Mouse (Mus musculus): ENCODE measurements around the gene Atp23.

Gene Atp23

DNA sequence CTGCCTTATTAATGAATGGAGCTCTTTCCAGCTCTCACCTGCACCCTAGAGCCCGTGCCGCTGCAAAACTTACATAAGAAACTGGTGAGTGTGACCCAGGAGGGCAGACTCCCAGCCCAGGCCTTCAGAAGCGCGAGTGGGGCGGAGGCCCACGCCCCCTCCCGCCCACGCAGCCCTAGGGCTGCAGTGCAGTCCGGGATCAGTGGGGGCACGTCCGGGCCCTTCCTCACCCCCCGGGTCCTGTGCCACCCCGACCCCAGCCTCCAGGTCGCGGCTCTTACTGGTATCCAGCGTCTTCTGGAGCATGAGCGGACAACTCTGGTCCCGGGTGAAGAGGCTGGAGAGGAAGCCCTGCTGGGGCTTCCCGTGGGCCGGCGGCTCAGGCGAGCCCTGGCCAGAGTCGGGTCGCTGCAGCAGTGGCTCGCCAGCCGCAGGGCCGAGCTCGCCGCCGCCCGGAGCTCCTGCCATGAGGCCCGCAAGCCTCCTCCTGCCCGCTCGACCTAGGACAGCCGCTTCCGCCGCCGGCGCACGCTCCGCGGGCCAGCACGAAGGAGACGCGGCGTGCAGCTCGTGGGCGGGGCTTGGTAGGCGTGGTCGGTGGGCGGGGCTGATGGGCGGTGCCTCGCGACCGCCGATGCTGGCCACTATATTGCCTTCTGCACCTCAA, at the start of gene Atp23:
Gene Atp23, minus strand, starts transcription at position 535 of the 667 bp plus-strand sequence.
- DNase-seq (ENCODE audit: low read depth) = peak; percentile 88

DNA sequence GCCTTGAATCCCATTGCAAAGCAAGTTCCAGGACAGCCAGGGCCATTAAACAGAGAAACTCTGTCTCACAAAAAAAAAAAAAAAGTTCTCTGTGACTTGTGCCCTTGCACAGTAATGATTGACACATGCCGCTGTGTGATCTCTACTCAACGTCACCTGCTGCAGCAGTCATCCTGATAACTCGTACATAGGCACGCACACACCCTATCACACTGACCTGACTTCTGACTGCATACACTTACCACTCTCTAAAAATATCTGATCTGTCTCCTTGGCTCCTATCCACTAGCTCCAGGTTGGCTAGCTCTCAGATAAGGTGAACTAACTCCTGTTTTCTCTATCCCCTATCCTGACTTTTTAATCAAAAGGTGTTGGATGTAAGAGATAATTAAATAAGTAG, 49.4 kb upstream of the Atp23 start:
- no peak for DNase-seq (ENCODE audit: low read depth)

DNA sequence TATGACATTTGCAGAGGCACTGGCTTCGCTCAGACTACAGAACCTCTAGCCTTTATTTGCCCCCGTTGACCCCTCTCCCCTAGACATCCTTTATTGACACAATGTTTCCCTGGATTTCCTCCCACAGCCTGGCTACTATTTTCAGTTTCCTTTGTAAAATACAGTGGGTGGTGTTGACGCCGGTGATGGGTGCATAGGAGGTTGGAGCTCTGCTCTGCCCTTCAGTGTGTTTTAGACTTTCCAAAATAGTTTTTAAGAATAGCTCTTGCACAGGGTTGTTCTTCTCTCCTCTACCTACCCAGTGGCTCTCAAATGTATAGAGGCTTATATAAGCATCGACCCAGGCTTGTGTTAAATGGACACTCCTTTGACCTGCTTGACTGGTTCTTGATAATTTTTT, 48.7 kb upstream of the Atp23 start:
- no peak for DNase-seq (ENCODE audit: low read depth)

DNA sequence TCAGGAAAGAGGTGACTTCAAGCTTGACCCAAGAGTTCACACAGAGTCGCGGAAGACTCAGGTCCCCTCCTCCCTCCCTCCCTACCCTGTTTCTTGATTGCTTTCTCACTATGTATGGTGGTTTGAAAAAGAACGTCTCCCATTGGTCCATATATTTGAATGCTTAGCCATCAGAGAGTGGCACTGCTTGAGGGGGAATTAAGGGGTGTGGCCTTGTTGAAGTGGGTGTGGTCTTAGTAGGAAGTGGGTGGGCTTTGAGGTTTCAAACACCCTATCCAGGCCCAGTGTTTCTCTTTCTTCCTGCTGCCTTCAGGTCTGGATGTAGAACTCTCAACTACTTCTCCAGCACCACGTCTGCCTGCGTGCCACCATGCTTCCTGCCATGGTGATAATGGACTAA, 44.4 kb upstream of the Atp23 start:
- no peak for DNase-seq (ENCODE audit: low read depth)

DNA sequence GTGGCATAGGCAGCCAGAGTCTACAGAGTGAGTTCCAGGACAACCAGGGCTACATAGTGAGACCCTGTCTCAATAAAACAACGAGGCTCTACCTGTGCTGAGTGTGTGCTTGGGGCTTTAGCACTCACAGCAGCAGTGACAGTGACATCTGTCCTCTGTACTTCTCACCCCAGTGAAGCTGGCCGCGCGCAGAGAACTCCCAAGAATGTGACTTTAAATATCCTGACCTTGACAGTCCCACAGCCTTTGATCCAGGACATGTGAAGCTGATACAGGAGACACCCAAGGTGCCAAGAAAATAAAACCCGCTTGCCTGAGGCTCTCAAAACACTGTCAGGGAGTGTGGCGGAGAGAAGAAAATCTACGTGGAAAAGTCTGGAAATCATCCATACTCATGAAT, 39.8 kb upstream of the Atp23 start:
- no peak for DNase-seq (ENCODE audit: low read depth)

DNA sequence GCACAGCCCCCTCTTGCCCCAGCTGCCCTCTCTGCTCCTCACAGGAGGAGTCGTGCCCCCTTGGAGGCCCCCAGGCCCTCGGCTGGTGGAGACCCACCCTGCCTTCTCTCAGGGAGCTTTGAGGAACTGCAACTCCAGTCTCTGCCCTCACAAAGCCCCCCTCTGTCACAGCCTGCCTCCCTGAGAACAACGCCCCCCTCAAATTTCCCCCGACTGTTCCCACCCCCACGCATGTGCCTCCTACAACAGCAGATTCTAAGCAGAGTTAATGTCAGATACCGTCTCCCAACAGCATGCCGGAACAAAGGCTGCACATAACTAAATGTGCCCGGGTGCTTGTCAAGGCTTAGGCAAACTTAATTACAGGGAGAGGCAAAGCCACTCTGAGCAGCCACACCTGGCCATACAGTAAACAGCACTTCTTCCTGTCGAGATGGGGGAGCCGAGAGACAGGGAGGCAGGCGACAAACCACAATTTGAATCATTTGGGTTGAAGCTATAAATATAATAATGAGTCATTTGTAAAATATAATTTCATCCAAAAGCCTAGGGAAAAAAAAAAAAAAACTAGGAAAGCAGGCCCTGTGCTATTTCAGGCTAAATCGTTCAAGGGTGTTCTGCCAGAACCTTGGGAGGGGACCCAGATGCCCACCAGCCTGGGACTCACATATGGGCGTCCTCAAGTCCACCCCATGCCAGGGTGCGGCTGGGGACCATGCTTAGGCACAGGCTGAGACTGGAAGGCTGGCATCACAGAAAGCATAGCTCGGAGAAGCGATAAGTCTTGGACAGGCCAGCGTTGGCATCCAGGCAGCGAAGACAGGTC, 34.6 kb upstream of the Atp23 start:
- DNase-seq (ENCODE audit: low read depth) = peak; percentile 16

DNA sequence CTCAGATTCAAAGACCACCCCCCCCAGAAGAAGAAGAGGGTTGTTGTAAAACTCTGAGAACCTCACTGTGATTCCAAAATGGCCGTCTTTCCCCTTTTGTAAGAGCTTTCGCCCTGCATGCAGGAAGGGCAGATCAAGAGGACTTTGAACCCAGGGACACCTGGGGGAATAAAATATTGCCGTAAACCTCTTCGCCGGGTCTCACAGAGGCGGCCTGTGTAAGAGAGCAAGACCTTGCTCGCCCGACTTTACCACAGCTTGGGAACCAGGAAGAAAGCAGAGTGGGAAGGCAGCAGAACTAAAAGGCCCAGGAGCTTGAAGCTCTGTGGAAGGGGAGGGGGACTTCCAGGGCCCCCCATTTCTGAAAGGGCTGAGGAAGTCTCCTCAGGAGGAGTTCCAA, 34.0 kb upstream of the Atp23 start:
- DNase-seq (ENCODE audit: low read depth) = no peak

DNA sequence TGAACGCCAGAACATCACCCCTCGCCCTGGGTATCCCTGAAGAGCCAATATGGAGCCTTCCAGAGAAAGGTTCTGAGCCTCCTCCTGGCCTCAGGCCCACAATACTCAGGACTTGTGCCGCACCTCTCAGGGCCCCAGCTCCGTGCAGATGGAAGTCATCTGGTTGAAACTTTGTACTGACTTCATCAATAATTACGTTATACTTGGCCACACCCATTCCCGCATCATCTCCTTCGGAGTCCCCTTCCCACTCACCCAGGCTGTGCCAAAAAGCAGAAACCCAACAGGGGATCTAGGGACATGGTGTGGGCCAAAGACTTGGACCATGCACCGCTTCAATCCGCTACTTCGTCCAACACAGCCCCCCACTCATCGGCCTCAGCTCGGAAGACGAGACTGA, 33.4 kb upstream of the Atp23 start:
- DNase-seq (ENCODE audit: low read depth) = no peak

DNA sequence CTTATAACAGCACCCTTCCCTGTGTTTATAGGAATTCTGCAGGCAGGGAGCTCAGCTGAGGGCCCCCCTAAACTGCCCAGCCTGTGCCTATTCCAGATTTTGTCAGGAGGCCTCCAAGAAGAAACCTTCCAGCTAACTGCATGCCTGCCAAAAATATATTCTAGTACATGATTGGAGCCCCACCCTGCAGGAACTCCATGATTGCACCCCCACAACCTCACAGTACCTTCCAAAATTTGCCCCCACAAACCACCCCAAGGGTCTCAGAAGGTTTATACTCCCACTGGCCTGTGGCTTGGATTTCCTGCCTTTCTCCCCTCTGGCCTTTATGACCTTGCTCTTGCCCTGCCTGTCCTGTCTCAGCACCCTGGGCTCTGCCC, 30.6 kb upstream of the Atp23 start:
- DNase-seq (ENCODE audit: low read depth) = no peak

DNA sequence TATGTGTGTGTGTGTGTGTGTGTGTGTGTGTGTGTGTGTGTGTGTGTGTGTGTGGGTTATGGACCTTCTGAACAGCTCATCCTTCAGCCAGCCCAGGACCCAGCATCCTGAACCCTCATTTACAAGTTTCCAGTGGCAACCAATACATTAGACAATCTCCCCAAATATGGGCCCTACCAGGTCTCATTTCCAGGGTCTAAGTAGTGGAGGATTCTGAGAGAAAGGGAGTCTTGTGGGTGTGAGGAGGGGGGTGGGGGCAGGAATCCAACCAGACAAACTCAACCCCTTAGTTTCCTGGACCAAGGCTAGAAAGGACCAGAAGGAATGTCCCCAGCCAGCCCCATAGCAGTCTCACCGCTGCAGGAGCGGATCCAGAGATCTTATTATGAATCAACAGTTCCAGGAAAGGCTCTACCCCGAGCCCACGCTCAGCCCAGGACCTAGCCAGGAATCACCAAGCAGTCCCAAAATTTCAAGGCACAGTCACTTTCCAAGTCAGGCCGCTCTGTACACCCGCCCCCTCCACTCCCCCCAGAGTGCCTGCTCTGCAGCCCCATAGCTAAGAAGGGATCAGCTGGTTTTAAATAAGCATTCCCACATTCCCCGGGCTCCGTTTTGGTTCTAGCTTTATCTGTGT, 30.1 kb upstream of the Atp23 start:
- no peak for DNase-seq (ENCODE audit: low read depth)

DNA sequence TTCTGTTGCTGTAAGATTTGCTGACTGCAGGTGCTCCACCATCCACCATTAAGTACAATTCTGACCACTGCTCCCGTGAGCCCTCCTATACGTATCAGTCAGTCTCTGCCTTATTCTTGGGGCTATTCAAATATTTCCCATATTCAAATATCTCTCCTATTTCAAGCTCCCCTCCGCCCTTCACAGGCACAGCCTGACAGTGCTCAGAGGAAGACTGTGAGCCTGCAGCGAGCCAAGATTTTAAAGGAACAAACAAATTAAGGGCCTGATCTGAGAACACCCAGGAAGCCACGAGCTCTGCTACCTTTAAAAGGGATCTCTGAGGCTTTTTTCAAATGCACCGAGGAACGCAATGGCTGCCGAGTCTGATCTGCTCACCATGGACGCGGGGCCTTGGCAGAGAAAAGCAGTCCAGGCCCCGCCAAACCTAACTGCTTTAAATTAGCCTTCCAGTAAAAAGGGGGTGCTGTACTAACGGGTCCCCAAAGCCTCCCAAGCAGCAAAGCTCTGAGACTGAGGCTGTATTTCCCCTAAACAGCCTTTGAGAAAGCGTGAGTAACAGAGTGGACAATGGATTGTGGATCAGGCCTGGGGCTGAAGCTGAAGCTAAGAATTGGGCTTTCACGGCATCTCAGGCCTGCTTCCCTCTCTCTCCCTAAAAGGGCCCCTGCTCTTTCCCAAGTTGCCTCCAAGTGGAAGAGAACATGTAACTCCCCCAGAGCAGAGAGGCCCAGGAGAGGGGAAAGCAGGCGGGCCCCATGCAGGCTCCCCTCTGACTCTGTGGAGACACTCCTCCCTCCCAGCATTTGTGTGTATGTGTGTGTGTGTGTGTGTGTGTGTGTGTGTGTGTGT, 29.3 kb upstream of the Atp23 start:
- no peak for DNase-seq (ENCODE audit: low read depth)

DNA sequence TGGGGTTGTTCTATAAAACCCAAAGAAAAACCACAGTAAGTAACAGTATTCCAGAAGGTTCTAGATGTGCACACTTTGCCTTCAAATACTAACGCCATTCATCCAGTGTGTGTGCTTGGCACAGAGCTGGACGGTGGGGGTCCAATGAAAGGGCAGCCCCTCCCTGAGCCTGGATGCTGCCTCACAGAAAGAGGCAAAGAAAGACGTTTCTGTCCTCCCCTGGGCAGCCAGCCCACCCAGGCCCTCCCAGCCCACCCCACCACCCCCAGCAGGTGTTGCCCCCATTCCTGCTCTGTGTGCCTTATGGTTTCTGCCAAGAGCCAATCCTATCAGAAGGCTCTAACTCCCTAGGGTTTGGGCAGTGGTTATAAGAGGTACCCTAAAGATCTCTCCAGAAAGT, 28.4 kb upstream of the Atp23 start:
- DNase-seq (ENCODE audit: low read depth) = no peak

DNA sequence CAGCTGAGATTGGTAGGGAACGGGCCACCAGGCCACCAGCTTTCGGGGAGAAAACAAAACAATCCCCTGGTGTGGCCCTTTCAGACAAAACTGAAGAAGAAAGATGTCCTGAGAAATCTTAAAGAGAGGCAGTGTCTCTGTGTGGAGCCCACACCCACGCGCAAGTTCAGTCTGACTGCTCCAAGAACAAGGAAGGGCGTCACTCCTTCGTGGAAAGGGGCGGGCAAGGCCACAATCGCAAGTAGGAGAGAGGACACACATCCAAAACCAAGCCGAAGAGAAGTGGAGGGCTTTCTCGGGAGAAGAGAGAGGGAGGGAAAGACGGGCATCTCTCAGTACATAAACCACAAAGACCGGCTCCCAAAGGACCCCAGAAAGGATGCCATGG, 27.7 kb upstream of the Atp23 start:
- DNase-seq (ENCODE audit: low read depth) = no peak

DNA sequence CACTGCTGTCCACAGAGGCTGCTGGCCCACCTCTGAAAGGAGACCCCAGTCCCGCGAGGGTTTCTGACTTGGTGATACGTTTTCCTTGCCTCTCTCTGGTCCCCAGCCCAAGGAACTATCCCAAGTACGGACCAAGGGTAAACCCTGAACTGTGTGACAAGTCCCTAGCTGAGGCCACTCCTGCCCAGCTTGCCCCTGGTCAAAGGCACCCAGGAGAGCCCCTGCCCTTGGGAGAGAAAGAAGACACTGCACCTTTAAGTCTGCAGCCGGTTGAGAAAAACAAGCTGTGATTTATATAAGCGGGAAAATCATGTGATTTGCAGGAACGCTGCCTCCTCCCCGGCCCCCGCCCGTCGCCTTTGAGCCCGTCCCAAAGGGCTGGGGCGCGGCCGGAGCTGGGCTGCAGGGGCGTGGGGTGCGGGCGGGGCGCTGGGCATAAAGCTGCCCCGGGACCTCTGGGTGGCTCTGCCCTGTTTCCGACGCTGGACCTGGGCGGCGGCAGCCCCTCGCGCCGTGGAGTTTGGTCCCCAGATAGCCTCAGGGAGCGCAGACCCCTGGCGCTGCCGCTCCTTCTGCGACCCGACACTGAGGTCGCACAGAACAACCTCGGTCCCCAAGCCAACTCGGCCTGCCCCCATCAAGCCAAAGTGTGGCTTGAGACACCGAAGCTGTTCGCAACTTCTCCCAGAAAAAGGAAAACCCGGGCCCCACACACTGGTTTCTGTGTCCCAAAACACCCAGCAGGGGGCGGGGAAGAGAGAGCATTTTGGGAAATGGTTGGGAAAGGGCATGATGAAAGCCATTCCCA, 27.1 kb upstream of the Atp23 start:
- no peak for DNase-seq (ENCODE audit: low read depth)

DNA sequence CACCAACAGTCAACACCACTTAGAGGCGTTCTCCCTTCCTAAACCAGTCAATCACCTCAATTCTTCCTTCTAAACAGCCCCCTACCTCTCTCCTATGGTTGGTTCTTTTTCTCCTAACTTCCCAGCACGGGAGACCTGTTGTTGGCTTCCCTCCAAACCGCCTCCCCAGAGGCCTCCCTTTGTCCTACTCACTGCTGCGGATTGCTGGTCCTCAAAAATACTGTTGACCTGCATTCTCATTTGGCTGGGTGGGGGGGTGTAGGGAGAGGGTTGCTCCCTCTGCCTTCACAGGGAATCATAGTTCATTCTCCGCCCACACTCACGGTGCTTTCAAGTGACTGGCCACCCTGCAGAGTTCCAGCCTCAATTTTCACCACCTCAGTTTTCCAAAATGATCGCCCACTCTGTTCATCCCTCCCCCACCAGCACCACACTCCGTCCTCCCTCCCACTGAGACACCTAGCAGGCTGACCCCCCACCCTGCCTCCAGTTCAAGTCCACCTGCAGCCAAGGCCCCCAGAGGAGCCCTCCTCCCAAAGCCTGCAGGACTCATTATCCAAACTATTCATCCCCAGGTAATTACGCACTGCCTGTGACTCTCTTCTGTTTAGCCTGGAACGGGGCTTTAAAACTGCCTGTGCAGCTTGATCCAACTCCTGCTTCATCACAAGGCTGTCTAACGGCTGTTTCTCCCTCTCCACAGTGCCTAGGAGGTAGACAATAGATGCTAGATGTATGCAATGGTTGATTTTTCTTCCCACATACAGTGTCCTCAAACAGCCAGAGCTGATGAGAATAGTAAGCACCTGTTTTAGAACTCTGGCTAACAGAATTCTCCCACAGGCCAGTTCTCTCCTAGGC, 26.2 kb upstream of the Atp23 start:
- DNase-seq (ENCODE audit: low read depth) = no peak

DNA sequence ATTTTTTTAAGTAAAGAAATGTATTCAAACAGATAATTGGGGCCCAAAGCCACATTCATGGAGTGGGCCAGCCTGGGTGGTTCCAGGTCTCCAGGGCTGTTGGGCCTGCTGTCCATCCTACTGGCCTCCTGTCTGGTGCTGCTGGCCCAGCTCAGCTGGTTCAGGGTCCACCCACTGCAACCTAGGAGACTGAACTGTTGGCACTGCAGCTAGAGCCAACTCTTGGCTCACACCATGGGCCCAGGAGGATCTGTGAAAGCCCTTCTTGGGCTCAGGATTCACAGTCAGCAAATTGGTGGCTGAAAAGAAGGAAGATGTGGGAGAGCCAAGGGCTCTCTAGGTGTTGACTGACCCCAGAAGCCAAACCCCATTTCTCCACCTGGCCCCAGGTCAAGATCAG, 24.2 kb upstream of the Atp23 start:
- DNase-seq (ENCODE audit: low read depth) = no peak

DNA sequence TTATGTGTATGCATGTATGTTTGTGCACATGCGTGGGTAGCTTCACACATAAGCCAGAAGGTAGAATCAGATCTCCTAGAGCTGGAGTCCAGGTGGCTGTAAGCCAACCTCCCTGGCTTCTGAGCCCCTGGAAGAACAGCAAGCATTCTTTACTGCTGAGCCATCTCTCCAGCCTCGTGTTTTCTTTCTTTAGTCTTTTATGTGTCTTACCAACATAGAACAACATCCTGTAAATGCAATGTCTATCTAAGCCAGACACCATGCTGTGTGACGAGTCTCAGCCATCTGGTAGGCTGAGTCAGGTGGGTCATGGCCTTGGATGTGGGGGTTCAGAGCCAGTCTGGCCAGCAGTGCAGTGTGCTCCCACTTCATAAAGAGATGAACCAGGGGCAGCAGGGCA, 22.9 kb upstream of the Atp23 start:
- DNase-seq (ENCODE audit: low read depth) = no peak

DNA sequence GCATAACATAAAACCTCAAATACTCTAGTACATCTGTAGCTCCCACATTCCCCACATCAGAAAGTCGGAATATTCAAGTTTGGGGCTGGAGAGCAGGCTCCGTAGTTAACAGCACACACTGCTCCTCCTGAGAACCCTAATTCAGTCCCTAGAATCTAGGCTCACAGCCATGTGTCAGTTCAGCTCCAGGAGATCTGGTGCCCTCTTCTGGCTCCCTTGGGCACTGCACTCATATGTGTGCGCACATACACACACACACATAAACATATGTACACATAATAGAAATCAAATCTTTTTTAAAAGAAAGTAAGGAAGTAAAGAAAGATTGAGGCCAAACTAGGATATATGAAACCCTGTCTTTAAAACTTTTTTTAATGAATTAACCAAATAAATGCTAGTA, 19.1 kb upstream of the Atp23 start:
- DNase-seq (ENCODE audit: low read depth) = peak; percentile 60

DNA sequence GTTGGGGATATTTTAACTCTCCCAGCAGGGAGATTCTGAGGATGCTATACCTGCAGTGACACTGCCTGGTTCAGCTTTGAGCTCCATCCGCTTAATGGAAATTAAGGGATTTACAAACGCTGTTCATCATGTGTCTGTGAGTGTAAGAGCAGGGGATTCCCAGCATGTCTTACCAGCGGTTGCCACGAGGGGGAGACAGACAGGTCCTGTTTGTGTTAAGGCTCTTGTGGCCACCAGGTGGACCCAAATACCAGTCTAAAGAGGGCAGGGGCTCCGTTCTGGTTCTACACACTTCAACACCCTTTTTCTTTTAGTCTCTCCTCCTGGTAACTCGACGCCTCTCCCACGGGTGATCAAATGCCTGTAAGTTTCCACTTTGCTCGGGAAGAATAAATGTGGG, 17.9 kb upstream of the Atp23 start:
- DNase-seq (ENCODE audit: low read depth) = peak; percentile 98

DNA sequence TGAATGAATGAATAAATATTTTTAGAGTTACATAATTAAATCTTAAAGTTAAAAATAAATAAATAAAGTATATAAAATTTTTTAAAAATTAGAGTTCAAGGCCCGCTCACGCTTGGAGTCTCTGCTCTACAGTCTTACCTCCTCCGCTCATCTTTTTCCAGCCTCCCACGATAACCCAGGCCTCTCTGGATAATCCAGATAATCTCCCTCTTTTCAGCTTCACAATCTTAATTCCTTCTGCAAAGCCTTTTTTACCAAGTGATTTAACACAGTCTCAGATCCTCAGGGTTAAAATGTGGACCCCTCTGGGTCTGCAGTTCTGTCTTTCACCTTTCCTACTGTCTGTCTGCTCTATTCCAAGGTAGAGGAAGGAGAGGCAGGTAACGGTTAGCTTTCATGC, 13.1 kb upstream of the Atp23 start:
- no peak for DNase-seq (ENCODE audit: low read depth)

DNA sequence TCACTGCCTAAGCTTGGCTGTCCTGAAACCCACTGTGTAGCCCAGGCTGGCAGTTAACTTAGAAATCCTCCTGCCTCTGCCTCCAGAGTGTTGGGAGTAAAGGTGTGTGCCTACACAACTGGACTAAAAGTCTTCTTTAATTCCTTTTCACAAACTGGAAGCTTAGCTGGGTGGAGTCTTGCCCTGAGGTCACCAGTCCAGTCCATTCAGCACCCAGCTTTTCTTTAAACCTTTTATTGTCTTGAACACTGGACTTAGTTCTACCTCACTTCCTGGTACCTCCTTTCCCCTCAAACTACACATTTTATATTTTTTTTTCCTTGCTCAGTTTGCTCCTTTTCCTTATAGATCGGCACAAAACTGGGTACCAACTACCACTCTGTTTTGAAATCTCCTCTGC, 10.3 kb upstream of the Atp23 start:
- no peak for DNase-seq (ENCODE audit: low read depth)

Data from naive thymus-derived CD4-positive, alpha-beta T cell, adult 2 months (primary cell).